Mouse (Mus musculus) heart, postnatal 14 days (tissue): Measurements from ENCODE around the gene Ttll6. TPM values are rescaled to one million over a fixed set of nuclear protein-coding genes. Genes with fewer than 3 reads are reported as not detected.

Experiments used
- DNase-seq, 2 experiments: peaks; one replicate each; pipeline ENCODE4 v3.0.0; 2021 to 2022
- intact Hi-C: fragments of 180-260 bp; cut with DNase I; formaldehyde crosslinking; loops from one replicate; pipeline ENCODE4 v1.15.1; 2025
- total RNA-seq, 2 experiments: library from RNA; stranded (reverse); gene quantifications; 2 replicates each; pipeline ENCODE4 v1.2.3; 2021

Ttll6 gene
- total RNA-seq, 2 experiments from 2014 or later: 0.07 TPM; not detected in 1

- no peak for DNase-seq
- intact Hi-C loops: no loop called here
Observed at GRCm38 (mm10) chr11:96193521-96194400, 60.2 kb downstream of the Ttll6 start, which contains the start of gene Hoxb13. Hoxb13 (plus strand) TSS chr11:96194316.

DNA sequence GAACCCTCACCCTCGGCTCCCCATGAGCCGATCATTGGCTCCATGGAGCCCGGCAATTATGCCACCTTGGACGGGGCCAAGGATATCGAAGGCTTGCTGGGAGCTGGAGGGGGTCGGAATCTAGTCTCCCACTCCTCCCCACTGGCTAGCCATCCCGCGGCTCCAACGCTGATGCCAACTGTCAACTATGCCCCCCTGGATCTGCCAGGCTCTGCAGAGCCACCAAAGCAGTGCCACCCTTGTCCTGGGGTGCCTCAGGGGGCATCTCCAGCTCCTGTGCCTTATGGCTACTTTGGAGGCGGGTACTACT, 60.8 kb downstream of the Ttll6 start:
- intact Hi-C loops: no loop called here

GRCm38 (mm10) chr11:96194961-96195640, 61.5 kb downstream of the Ttll6 start:
- no peak for DNase-seq
- intact Hi-C loops: no loop called here

More for the DNA sequence above, 60.8 kb downstream of the Ttll6 start:
- no peak for DNase-seq

- intact Hi-C loops: no loop called here
- DNase-seq: no peak
Observed at GRCm38 (mm10) chr11:96195769-96196280, 62.2 kb downstream of the Ttll6 start.

DNA sequence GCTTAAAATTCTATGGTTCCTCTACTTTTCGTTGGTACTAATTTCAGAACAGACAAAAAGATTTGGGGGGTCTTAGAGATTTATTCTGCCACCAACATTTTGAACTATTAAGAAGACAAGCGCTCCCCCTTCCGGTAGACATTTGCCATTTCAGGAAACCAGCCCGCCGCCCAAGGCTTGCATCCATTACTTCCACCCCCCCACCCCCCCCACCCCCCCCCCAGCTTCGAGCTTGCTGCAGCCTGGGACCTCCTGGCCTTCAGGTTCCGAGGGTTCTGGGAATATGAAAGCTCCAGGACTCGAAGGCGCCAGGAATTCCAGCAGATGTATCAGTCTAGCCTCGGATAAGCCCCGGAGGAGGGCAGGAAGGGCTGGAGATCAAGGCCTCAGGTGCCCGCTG, 65.1 kb downstream of the Ttll6 start:
- peak; percentile 32 to 54 for DNase-seq
- intact Hi-C loops: no loop called here

DNA sequence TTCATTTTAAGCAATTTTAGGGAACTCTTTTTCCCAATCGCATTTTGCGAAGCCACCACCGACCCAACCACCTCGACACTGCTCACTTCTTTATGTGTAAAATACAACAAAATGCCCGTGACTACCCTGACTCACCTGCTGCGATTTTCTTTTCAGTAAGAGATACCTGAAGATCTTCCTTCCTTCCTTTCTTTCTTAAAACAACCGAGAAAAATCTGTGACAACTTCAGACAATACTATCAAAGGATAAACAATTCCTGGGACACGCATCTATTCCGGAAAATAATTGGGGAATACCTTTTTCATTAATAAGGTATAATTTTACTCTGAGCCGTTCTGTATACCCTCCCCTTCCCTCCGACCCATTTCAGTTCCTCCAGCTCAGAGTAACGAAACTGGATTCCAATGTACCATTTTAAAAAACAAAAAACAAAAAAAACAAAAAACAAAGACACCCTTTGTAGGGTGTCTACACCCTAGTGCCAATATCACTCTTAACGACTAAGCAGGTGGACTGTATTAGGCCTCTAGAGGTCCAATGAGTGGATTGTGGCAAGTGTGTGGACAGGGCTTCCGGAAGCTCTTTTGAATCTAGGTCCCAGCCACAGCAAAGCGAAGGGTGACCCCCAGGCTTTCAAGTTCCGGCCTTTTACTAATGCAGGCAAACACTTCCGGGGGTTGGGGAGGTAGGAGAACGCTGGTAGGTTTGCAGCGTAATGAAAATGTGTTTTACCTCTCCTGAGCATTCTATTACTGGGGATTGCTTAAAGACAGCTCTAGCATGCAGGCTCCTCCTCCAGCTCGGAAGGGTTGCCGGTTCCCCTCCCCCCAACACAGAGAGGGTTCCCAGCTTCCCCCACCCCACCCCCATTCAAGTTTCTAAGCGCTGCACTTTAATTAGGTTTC, 65.8 kb downstream of the Ttll6 start:
- intact Hi-C loops: loop anchor here (5.0 kb wide), 2 partner anchors 78 to 192 kb away; partner anchors contain the start of gene Igf2bp1
- no peak for DNase-seq

DNA sequence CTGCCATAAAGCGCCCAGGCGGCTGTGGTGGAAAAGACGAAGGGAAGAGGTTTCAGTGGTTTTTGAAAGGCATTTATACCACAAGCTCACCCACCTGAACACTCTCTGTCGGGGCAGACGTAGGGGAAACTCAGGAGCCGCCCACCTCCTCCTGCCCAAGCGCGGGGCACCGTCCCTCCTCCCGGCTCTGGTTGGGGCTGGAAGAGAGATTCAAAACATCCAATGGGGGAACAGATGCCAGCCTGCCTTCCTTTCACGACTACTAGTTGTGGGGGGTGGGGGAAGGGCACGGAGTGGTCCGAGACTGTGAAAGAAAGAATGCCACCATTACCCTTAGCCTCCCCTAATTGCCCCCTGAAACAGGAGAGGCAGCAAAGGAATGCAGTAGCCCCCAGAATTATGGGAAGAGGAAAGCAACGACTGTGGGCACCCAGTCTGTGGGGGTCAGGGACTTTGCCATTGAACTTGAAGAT, 66.6 kb downstream of the Ttll6 start:
- intact Hi-C loops: loop anchor here (5.0 kb wide), 2 partner anchors 77 to 193 kb away; partner anchors contain the start of gene Igf2bp1
- DNase-seq: no peak

- no peak for DNase-seq
- intact Hi-C loops: loop anchor here (5.0 kb wide), 2 partner anchors 76 to 194 kb away; partner anchors contain the start of gene Igf2bp1
Observed at GRCm38 (mm10) chr11:96201741-96202140, 68.2 kb downstream of the Ttll6 start.

DNA sequence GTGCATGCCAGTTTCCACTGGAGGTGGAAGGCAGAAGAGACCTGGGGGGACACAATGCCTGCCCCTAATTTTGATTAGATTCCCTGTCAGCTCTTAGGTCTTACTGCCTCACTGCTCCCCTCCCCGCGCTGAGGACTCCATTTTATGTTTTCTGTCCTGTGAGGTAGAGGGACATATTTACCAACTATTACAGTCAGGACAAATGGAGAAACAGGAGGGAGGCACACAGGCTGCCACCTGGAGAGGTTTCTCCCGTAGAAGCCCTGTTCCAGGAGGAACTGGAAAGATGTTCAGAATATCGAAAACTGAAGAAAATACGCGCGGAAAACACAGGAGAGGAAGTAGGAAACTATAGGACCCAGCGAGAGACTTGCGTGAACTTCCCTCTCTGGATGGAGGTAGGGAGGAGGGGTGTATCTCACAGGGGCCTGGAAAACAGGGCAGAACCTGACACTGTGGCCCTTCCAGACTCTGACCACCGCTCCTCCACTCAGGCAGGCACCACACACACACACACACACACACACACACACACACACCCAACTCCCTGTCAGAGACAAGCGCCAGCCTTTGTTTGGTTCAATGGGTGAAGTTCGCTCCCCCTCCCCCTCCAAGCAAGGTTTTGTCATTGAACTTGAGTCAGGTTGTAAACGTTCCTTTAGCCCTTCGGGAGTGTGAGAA, 69.0 kb downstream of the Ttll6 start:
- intact Hi-C loops: loop anchor here (5.0 kb wide), 2 partner anchors 75 to 195 kb away; partner anchors contain the start of gene Igf2bp1
- DNase-seq: no peak

- no peak for DNase-seq
- intact Hi-C loops: loop anchor here (5.0 kb wide), 2 partner anchors 74 to 196 kb away; partner anchors contain the start of gene Igf2bp1
Observed at GRCm38 (mm10) chr11:96203182-96203788, 69.7 kb downstream of the Ttll6 start.

- DNase-seq: no peak
- intact Hi-C loops: loop anchor here (5.0 kb wide), 2 partner anchors 74 to 196 kb away; partner anchors contain the start of gene Igf2bp1
Observed at GRCm38 (mm10) chr11:96203789-96204186, 70.2 kb downstream of the Ttll6 start.

GRCm38 (mm10) chr11:96204351-96204750, 70.8 kb downstream of the Ttll6 start:
- intact Hi-C loops: loop anchor here (5.0 kb wide), 2 partner anchors 73 to 197 kb away; partner anchors contain the start of gene Igf2bp1
- no peak for DNase-seq

- DNase-seq: no peak
- intact Hi-C loops: no loop called here
Observed at GRCm38 (mm10) chr11:96205426-96206131, 72.0 kb downstream of the Ttll6 start.

Other genes with a start within 250 kb of the Ttll6 start
- not detected for gene B4galnt2, start 218.9 kb upstream of the Ttll6 start, total RNA-seq
- gene Igf2bp1, start 127.8 kb upstream of the Ttll6 start, total RNA-seq: under 1 TPM; 0.46 to 0.76 TPM
- gene Gip, start 109.2 kb upstream of the Ttll6 start, total RNA-seq: not detected
- gene Snf8, start 98.9 kb upstream of the Ttll6 start, total RNA-seq: 10 to 100 TPM; 45.8 to 51.2 TPM
- gene Ube2z, start 68.4 kb upstream of the Ttll6 start, total RNA-seq: 10 to 100 TPM; 31.9 to 36.8 TPM
- gene Atp5g1, start 58.1 kb upstream of the Ttll6 start, total RNA-seq: 1,000 to 10,000 TPM; 3,151 to 3,310 TPM
- gene Calcoco2, start 21.8 kb upstream of the Ttll6 start, total RNA-seq: not detected
- gene Hoxb13, start 60.5 kb downstream of the Ttll6 start, total RNA-seq: not detected
- not detected for gene Hoxb9, start 137.7 kb downstream of the Ttll6 start, total RNA-seq
- gene Hoxb8, start 148.1 kb downstream of the Ttll6 start, total RNA-seq: not detected
- not detected for gene Hoxb7, start 152.8 kb downstream of the Ttll6 start, total RNA-seq
- gene Hoxb6, start 158.7 kb downstream of the Ttll6 start, total RNA-seq: not detected
- gene Hoxb5, start 169.6 kb downstream of the Ttll6 start, total RNA-seq: under 1 TPM; 0.19 to 0.22 TPM
- gene Hoxb4, start 184.5 kb downstream of the Ttll6 start, total RNA-seq: 1 to 10 TPM; 1.0 to 1.3 TPM
- gene Hoxb3, start 189.5 kb downstream of the Ttll6 start, total RNA-seq: under 1 TPM; 0.76 to 0.79 TPM
- gene Hoxb2, start 216.7 kb downstream of the Ttll6 start, total RNA-seq: 1 to 10 TPM in 1 of 2 experiments, under 1 TPM in 1; 0.78 to 1.3 TPM
- not detected for gene Hoxb1, start 232.0 kb downstream of the Ttll6 start, total RNA-seq